Mouse (Mus musculus): Measurements from ENCODE around the gene Ccser1. TPM values are rescaled to one million over a fixed set of nuclear protein-coding genes. Genes with fewer than 3 reads are reported as not detected.

Ccser1 gene
- polyA plus RNA-seq, 1 experiment from 2014 or later = 14.3 TPM

DNA sequence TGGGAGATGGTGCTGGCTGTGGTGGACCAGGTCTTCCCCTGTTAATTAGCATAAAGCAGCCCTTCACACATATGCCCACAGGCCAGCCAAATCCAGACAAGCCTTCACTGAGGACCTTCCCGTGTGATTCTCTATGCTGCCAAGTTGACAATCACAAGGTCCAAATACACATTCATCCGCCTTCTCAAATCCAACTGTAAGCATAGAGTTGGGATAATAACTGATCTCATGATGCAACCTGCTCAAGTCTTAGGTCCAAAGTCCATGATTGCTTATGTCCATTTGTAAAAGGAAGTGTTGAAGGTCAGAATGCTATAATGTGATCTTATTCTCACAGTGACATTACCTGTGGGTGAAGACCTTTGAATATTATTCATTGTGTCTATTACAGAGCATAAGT lies 43.4 kb downstream of the Ccser1 start:
- Histone ChIP-seq H3K9ac (replicated peaks) (no peak overlapping the region), H3K27ac (no peak overlapping the region), H3K27me3 (no peaks in the 10 kb centered on the region), H3K4me2 (no peak overlapping the region), H3K36me3 (no peaks in the 10 kb centered on the region), H3K4me1 (replicated peaks) (peaks cover 17% of the 10 kb centered on the region), H3K4me3 (replicated peaks) (no peak overlapping the region), H3K9me3 (no peaks in the 10 kb centered on the region)
- 84% methylated on average over 2 of the region's 2 CpGs for WGBS
- ATAC-seq (ENCODE audit: insufficient number of reproducible peaks, insufficient read depth, low FRiP score, low TSS enrichment, low read depth) = no peak

DNA sequence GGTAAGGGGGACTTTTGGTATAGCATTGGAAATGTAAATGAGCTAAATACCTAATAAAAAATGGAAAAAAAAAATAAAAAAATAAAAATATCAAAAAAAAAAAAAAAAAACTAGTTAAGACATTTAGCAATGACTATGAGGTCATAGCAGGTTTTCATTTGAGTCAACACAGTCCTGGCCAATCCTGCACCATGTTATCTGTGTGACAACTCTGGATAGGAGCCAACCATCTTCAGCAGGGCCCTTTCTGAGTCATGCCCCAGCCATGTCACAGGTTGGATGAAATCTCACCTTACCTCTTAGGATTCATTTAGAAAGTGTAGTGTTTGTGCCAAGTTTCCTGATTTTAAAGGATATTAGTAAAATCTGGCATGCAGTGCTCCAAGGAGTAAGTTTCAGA lies 45.2 kb downstream of the Ccser1 start:
- Histone ChIP-seq H3K4me3 (replicated peaks) (no peak overlapping the region), H3K4me2 (no peak overlapping the region), H3K27me3 (no peaks in the 10 kb centered on the region), H3K36me3 (no peaks in the 10 kb centered on the region), H3K9ac (replicated peaks) (no peak overlapping the region), H3K4me1 (replicated peaks) (peaks cover 17% of the 10 kb centered on the region), H3K27ac (no peak overlapping the region), H3K9me3 (no peaks in the 10 kb centered on the region)
- ATAC-seq (ENCODE audit: insufficient number of reproducible peaks, insufficient read depth, low FRiP score, low TSS enrichment, low read depth) = no peak

DNA sequence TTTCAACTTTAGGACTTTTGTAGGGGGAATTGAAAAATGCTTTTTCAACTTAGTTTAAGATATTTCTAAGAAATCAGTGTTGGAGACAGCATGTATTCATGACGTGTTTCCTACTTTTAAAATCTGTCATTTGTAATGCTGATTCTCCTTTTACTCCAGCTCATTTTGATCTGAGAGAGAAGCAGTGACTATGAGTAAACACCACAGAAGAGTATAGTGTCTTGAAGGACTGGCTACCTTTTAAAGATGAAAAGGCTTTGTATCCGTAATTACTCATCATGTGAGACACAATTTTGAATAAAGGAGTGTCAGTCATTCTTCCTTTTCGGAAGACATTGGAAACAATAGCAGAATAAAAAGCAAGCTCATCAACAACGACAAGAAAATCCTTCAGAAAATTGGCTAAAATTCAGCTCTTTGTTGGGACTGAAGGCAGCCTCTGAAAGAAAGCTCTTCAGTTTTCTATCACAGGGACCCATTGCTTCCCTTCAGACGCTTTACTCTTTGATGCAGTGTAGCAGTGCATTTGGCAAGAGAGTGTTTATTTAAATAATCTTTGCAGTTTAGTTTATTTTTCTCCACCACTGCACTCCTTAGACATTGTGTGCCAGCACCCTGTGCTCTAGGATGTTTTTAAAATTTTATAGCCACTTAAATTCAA lies 50.1 kb downstream of the Ccser1 start:
- Histone ChIP-seq H3K4me1 (replicated peaks) (peaks cover 34% of the 10 kb centered on the region), H3K9ac (replicated peaks) (no peak overlapping the region), H3K9me3 (no peaks in the 10 kb centered on the region), H3K4me3 (replicated peaks) (no peak overlapping the region), H3K27me3 (no peaks in the 10 kb centered on the region), H3K36me3 (no peaks in the 10 kb centered on the region), H3K4me2 (no peak overlapping the region), H3K27ac (no peak overlapping the region)
- WGBS = 73% methylated on average over 5 of the region's 5 CpGs
- ATAC-seq (ENCODE audit: insufficient number of reproducible peaks, insufficient read depth, low FRiP score, low TSS enrichment, low read depth) = no peak

DNA sequence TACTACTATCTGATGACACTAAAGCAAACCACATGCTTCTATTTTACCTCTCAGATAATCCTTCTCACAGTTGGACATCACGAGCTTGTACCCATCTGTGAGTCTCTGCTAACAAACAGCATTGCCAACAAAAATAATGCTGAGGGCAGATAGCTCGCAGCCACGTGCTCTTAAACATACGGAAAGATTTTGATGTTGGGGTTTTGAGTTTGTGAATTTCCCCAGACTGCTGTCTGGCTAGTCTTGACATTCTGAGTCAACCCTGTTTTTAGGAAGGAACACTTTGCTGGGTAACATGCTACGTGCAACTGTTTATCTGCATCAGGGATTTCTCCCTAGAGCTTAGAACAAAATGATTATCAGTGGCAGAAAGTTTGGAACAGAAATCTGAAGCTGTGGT lies 52.9 kb downstream of the Ccser1 start:
- H3K9me3 ChIP-seq = no peaks in the 10 kb centered on the region

DNA sequence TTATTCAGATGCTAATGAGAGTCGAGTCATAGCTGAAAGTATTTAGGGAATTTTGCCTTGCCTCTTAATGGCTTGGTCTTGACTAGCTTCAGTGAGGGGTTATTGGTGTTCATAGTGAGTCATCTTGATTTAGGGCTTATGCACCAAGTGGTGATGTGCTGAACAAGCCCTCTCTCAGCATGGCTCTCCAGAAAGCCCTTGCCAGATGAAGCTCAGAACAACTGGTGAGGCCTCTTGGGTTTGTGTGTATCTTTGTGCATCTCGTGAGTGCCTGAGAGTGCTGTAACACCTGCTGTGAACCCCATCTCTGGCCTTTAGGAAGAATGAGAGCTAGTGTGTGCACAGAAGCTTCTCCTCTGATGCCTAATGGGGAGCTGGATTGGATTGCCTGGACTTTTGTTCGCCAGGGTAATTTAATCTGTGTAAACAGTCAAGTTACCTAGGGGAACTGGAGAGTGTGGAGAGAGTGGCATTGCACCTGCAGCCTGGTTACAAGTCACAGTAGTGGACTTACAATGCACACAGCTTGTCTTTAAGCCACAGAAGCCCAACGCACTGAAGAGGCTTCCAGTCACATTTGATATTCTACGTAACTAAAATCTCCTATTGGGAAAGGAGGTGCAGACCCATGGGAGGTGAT lies 53.5 kb downstream of the Ccser1 start:
- Histone ChIP-seq H3K4me2 (no peak overlapping the region), H3K27ac (0 out of 2 replicates have a peak overlapping the region, but pooled peaks have one; percentile 2), H3K27me3 (no peaks in the 10 kb centered on the region), H3K9me3 (no peaks in the 10 kb centered on the region), H3K4me1 (replicated peaks) (peaks cover 17% of the 10 kb centered on the region), H3K4me3 (replicated peaks) (no peak overlapping the region), H3K9ac (replicated peaks) (no peak overlapping the region), H3K36me3 (no peaks in the 10 kb centered on the region)
- 56% methylated on average over 5 of the region's 5 CpGs for WGBS
- no peak for ATAC-seq (ENCODE audit: insufficient number of reproducible peaks, insufficient read depth, low FRiP score, low TSS enrichment, low read depth)

More for the DNA sequence above, 52.9 kb downstream of the Ccser1 start:
- H3K9ac ChIP-seq (replicated peaks) = no peak overlapping the region
- H3K27ac ChIP-seq = no peak overlapping the region
- no peaks in the 10 kb centered on the region for H3K36me3 ChIP-seq
- 75% methylated on average over 5 of the region's 5 CpGs for WGBS
- no peak for ATAC-seq (ENCODE audit: insufficient number of reproducible peaks, insufficient read depth, low FRiP score, low TSS enrichment, low read depth)
- H3K27me3 ChIP-seq = no peaks in the 10 kb centered on the region
- H3K4me1 ChIP-seq (replicated peaks) = peaks cover 17% of the 10 kb centered on the region
- H3K4me3 ChIP-seq (replicated peaks) = no peak overlapping the region
- no peak overlapping the region for H3K4me2 ChIP-seq

DNA sequence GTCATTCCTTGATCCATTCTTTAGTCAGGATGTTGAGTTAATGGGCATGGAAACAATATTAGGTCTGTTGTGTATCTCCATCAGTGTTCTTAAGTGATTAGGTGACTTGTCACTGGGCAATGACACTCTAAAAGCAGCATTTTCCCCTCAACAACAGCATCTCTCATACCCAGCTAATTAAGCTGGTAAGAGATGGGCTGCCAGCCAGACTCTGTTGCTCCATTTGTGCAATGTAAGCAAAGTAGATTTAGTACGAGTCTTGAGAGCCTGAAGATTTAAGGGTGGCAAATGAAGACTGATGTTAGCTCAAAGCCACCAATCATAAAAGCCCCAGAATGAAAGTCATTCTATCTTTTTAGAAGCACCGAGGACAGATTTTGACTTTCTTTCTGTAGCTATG lies 60.5 kb downstream of the Ccser1 start:
- no peak overlapping the region for H3K4me3 ChIP-seq (replicated peaks)
- H3K9ac ChIP-seq (replicated peaks) = no peak overlapping the region
- 78% methylated on average over 2 of the region's 2 CpGs for WGBS
- no peak overlapping the region for H3K4me2 ChIP-seq
- H3K4me1 ChIP-seq (replicated peaks) = no peaks in the 10 kb centered on the region
- H3K36me3 ChIP-seq = no peaks in the 10 kb centered on the region
- H3K27ac ChIP-seq = no peak overlapping the region
- no peaks in the 10 kb centered on the region for H3K9me3 ChIP-seq
- H3K27me3 ChIP-seq = no peaks in the 10 kb centered on the region
- ATAC-seq (ENCODE audit: insufficient number of reproducible peaks, insufficient read depth, low FRiP score, low TSS enrichment, low read depth) = no peak

DNA sequence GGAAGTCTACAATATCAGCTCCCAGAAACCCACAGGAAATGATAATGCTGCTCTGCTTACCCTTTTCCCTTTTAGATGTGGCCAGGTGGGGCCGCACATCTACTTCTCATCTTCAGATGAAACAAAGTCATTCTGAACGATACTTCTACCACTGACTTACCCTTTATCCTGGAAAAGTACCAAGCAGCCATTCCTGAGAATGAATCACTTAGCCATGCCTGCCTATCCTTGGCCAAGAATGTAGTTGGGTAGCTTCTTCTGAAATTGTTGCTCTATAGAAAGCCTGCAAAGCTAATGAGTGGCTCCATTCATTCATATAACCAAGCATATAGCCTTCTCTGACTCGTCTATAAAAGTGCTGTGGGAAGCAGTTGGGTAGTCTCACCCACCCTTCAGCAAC lies 62.4 kb downstream of the Ccser1 start:
- Histone ChIP-seq H3K27ac (no peak overlapping the region), H3K4me1 (replicated peaks) (no peaks in the 10 kb centered on the region), H3K27me3 (no peaks in the 10 kb centered on the region), H3K9me3 (no peaks in the 10 kb centered on the region), H3K9ac (replicated peaks) (no peak overlapping the region), H3K36me3 (no peaks in the 10 kb centered on the region), H3K4me2 (no peak overlapping the region), H3K4me3 (replicated peaks) (no peak overlapping the region)
- 89% methylated on average over 3 of the region's 3 CpGs for WGBS
- ATAC-seq (ENCODE audit: insufficient number of reproducible peaks, insufficient read depth, low FRiP score, low TSS enrichment, low read depth) = no peak

DNA sequence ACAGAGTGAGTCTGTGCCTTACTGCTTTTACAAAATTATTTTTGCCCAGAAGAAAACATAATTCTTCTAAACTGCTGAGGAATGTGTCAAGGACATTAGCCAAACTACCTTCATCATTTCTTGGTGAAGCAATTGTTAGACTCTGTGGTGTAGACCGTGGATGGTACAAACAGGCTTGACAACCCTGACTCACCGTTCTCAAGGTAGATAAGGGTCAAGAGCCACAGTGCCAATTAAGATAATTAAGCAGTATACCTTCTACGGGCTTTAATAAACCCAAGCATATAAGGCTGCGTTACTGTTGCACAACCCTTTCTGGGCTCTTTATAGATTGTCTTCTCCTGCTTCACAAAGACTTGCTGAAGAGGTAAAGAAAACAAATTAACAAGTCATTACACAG lies 66.4 kb downstream of the Ccser1 start:
- WGBS = 52% methylated on average over 4 of the region's 4 CpGs
- ATAC-seq (ENCODE audit: insufficient number of reproducible peaks, insufficient read depth, low FRiP score, low TSS enrichment, low read depth) = no peak

DNA sequence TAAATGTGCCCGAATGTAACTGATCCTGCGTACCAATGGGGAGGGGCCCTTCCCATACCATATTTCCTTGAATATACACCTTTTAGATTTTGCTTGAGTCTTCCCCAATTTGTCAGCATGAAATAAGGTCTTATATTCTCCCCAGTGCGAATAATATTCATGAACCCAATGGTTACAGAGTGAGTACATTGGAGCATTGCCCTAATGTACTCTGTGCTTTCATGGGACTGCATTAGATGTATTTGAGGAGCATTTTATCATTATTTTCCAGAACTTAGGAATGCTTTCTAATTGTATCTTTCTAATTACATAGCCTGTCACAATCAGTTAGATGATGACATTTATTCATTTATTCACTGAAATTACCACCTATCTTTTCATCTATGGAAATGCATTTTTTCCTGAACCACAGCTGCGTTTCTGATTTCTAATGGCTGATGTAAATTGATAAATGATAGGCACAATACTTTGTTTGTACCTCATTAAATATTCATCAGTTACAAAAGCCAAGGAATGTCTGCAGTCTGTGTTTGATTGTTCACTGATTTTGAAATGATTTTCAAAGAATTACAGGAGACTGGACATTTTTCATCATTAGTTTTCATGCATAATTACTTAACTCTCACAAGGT lies 67.8 kb downstream of the Ccser1 start:
- Histone ChIP-seq H3K36me3 (no peaks in the 10 kb centered on the region), H3K27me3 (no peaks in the 10 kb centered on the region), H3K4me3 (replicated peaks) (no peak overlapping the region), H3K4me1 (replicated peaks) (no peaks in the 10 kb centered on the region), H3K4me2 (no peak overlapping the region), H3K9ac (replicated peaks) (no peak overlapping the region), H3K27ac (no peak overlapping the region), H3K9me3 (no peaks in the 10 kb centered on the region)
- ATAC-seq (ENCODE audit: insufficient number of reproducible peaks, insufficient read depth, low FRiP score, low TSS enrichment, low read depth) = no peak
- 80% methylated on average over 4 of the region's 4 CpGs for WGBS

More for the DNA sequence above, 66.4 kb downstream of the Ccser1 start:
- no peaks in the 10 kb centered on the region for H3K4me1 ChIP-seq (replicated peaks)
- H3K9ac ChIP-seq (replicated peaks) = no peak overlapping the region
- no peak overlapping the region for H3K4me2 ChIP-seq
- no peak overlapping the region for H3K27ac ChIP-seq
- no peak overlapping the region for H3K4me3 ChIP-seq (replicated peaks)
- no peaks in the 10 kb centered on the region for H3K36me3 ChIP-seq
- no peaks in the 10 kb centered on the region for H3K27me3 ChIP-seq
- H3K9me3 ChIP-seq = no peaks in the 10 kb centered on the region

DNA sequence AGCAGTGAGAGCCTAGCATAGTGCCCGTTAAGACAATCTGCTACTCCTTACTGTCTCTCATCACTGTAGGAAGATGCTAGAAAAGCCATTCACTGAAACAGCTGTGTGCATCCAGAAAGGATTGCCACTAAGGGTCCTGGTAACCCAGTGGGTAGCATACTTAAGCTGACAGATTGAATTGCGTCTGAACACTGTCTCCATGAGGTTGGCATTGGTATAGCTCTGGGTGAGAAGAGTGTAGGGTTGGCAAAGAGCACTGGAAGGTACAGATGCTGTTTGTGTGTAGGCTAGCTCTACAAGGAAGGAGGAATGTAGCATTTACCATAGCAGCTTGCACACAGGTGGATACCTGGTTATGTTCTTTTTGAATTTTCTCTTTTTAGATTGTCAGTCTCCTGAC lies 68.6 kb downstream of the Ccser1 start:
- Histone ChIP-seq H3K27me3 (no peaks in the 10 kb centered on the region), H3K27ac (no peak overlapping the region), H3K36me3 (no peaks in the 10 kb centered on the region), H3K4me3 (replicated peaks) (no peak overlapping the region), H3K9me3 (no peaks in the 10 kb centered on the region), H3K4me1 (replicated peaks) (no peaks in the 10 kb centered on the region), H3K9ac (replicated peaks) (no peak overlapping the region), H3K4me2 (no peak overlapping the region)
- ATAC-seq (ENCODE audit: insufficient number of reproducible peaks, insufficient read depth, low FRiP score, low TSS enrichment, low read depth) = no peak
- WGBS = 87% methylated on average over 2 of the region's 2 CpGs

DNA sequence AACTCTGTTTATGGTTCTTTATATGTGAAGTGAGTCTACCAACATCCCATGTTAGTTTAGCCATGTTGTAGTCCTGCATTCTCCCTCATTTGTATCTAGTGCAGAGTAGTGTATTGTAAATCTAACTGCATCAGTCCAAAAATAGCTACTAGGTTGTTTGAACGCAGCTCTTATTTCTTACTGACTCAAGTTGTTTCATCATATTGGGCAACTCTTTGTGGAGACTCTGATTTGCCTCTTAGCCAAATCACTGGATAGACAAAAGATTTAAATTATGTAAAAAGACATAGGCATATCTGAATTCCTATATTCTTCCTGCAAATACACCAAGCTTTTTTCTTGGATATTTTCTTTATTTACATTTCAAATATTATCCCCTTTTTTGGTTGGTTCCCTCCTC lies 71.1 kb downstream of the Ccser1 start:
- Histone ChIP-seq H3K9ac (replicated peaks) (no peak overlapping the region), H3K36me3 (no peaks in the 10 kb centered on the region), H3K27me3 (no peaks in the 10 kb centered on the region), H3K4me1 (replicated peaks) (no peaks in the 10 kb centered on the region), H3K4me3 (replicated peaks) (no peak overlapping the region), H3K4me2 (no peak overlapping the region), H3K9me3 (no peaks in the 10 kb centered on the region), H3K27ac (no peak overlapping the region)
- WGBS = 76% methylated on average over 1 of the region's 1 CpGs
- no peak for ATAC-seq (ENCODE audit: insufficient number of reproducible peaks, insufficient read depth, low FRiP score, low TSS enrichment, low read depth)

Data from limb, embryonic 12.5 days (tissue).